11 mouse cellular contexts compared by ENCODE assay signal in the genomic region with DNA sequence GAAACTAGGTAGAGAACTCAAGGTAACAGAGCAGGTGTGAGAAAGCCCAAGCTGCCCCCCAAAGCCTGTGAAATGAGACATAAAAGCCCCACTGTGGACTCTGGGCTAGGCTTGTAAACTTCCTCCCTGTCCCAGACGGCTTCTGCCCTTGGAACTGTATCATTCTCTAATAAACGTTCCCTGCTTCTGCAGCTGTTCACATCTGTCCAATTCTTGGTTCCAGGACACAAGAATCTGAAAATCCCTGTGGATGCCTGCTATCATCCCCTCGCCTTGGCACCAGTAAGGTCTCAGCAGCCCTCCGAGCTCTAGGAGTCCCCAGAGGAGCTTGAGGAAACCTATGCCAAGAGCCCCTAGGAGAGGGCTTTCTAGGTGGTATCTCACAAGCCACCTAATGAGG.
"Had no signal": no experiment of that assay in that cellular context is flagged by ENCODE, and none has a peak within 500 bp of the region (broad histone marks: within the 10 kb centered on the region; RNA-seq: fewer than 3 reads in every experiment).

No protein-coding gene starts in this region.

- H3K36me3 ChIP-seq: kidney, embryonic 15.5 days; liver, embryonic 13.5 days; midbrain, embryonic 10.5 days had no signal

- H3K9me3 ChIP-seq: kidney, embryonic 15.5 days; liver, embryonic 13.5 days; megakaryocyte, embryonic 14.5 days; midbrain, embryonic 10.5 days had no signal

- H3K9ac ChIP-seq: kidney, embryonic 15.5 days; liver, embryonic 13.5 days had no signal

- H3K4me2 ChIP-seq: kidney, embryonic 15.5 days; liver, embryonic 13.5 days had no signal

- DNase-seq: kidney, adult 8-10 months; kidney, postnatal 36 days; layer of hippocampus, postnatal 36 days; liver, embryonic 13.5 days; lung, adult 2 months; thymus, adult 18-20 months; thymus, postnatal 36 days had no signal

- H3K4me1 ChIP-seq: liver, embryonic 13.5 days; megakaryocyte, embryonic 14.5 days; midbrain, embryonic 10.5 days had no signal

- H3K27ac ChIP-seq: left cerebral cortex, adult 2 months; liver, embryonic 13.5 days; midbrain, embryonic 10.5 days had no signal

- H3K4me3 ChIP-seq: kidney, embryonic 15.5 days; left cerebral cortex, adult 2 months; liver, embryonic 13.5 days; megakaryocyte, embryonic 14.5 days; midbrain, embryonic 10.5 days had no signal

- H3K27me3 ChIP-seq: kidney, embryonic 15.5 days; liver, embryonic 13.5 days; megakaryocyte, embryonic 14.5 days had no signal
